Comparison of ENCODE assay signal across 10 mouse cellular contexts in the genomic region with DNA sequence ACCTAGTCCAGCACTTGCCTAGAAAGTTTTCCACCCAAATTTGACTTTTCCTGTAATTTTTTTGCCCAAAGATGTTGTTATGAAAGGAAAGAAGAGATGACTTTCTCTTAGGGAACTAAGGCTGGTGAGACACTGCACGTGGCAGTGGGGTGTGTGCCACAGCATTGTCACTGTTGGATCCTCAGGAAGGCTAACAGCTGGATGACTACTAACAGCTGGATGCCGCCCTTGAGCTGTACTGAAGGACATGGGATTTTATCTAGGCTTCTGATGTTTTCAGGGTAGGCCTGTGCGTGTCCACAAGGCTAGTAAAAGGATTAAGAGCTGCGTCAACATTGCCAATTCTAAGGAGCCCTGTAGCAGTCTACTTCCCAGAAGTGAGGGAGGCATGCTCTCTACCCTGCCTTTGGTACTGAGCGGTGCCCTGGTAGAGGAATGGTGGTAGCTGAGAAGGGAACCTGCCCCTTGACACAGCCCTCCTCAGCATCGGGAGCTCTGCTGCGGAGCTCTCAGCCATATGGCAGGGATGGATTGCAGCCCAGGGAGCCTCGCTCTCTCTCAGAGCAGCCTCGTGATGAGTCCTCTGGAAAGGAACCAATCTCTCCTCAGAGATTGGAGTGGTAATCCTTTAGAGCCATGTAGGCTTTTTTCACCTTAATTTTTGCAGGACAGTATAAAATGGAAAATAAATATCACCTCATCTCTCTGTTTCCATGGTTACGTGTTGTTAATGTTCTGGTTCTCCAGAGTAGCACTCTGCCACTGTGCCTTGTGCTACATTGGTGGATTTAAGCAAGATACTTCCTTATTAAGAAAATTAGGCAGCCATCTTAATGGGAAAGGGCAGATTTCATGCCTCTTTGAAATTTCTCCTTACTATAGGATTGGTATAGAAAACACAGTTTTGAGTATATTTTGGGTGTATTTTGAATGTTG. TPM values are rescaled to one million over a fixed set of nuclear protein-coding genes. Genes with fewer than 3 reads are reported as not detected.
DNase-seq lines count a peak whose midpoint lies in the region; ATAC-seq lines count a peak whose summit lies in the region.
"Had no signal": no experiment of that assay in that cellular context is flagged by ENCODE, and none has a peak within 500 bp of the region (broad histone marks: within the 10 kb centered on the region; RNA-seq: fewer than 3 reads in every experiment).

No protein-coding gene starts in this region.

- intact Hi-C loops in left cerebral cortex, postnatal 14 days (cut with DNase I), result no loop called here

- peak overlapping the region; percentile 26; the same call in 1 of the 2 replicates for H3K27ac ChIP-seq in stomach, embryonic 16.5 days (ENCODE audit: low read length)
- H3K27ac ChIP-seq: kidney, postnatal 0 days had no signal

- no peak for ATAC-seq in stomach, embryonic 16.5 days (ENCODE audit: insufficient read depth, low FRiP score)
- ATAC-seq in megakaryocyte, adult 5-6 weeks (ENCODE audit: poor library complexity, severe bottlenecking), result no peak

- H3K27me3 ChIP-seq in stomach, embryonic 16.5 days (ENCODE audit: control insufficient read depth, insufficient read depth, low read length), result no peaks in the 10 kb centered on the region

- H3K9me3 ChIP-seq in stomach, embryonic 16.5 days (replicated peaks; ENCODE audit: control insufficient read depth, low read length), result no peaks in the 10 kb centered on the region

- H3K4me1 ChIP-seq in stomach, embryonic 16.5 days (ENCODE audit: control insufficient read depth, insufficient read depth, low read length), result 0 out of 2 replicates have a peak, but pooled peaks cover 7% of the 10 kb centered on the region

- peaks cover 6% of the 10 kb centered on the region; the same call in 1 of the 2 replicates for H3K36me3 ChIP-seq in stomach, embryonic 16.5 days (ENCODE audit: control insufficient read depth, insufficient read depth, low read length)

- no peak overlapping the region; the same call in 1 of the 2 replicates for H3K9ac ChIP-seq in stomach, embryonic 16.5 days (ENCODE audit: low read length)

- 76% methylated on average over 10 of the region's 10 CpGs for WGBS in stomach, embryonic 16.5 days

- no peak overlapping the region for H3K4me2 ChIP-seq in stomach, embryonic 16.5 days (ENCODE audit: low read depth, low read length)

- peak; percentile 22 for DNase-seq in retina, adult 2 months (ENCODE audit: low read depth, low spot score)
- no peak for DNase-seq in retina, embryonic 14.5 days (ENCODE audit: low spot score)
- peak; percentile 93 for DNase-seq in cerebellum, adult 9-11 months
- peak; percentile 33 to 65 for DNase-seq in left cerebral cortex, postnatal 14 days (ENCODE audit: low spot score in 2 of 2)
- DNase-seq in ovary, postnatal 36 days (ENCODE audit: low spot score), result no peak
- DNase-seq in gastrocnemius, postnatal 25 days, result no peak

- H3K4me3 ChIP-seq in stomach, embryonic 16.5 days (replicated peaks; ENCODE audit: low read length), result no peak overlapping the region
- H3K4me3 ChIP-seq: erythroblast, embryonic 14.5 days had no signal

RNA-seq across cellular contexts. Expression of a gene that starts 7.9 kb away (rescaled TPM):
- total RNA-seq in left cerebral cortex, postnatal 14 days (2021), result 10 to 100 TPM; 86.8 to 96.7 TPM
- polyA plus RNA-seq in stomach, embryonic 16.5 days (2015; fragmentation: Nextera tagmentation; extraction: Ambion mirVana), result 102 and 110 TPM in 2 replicates
- 10 to 100 TPM; 31.1 to 34.2 TPM for total RNA-seq in gastrocnemius, postnatal 25 days (2021)
- 31.4 and 43.2 TPM in 2 replicates for total RNA-seq in megakaryocyte, adult 5-6 weeks (2015)
- total RNA-seq in megakaryocyte, adult 5-6 weeks (2017), result 242 and 307 TPM in 2 replicates

RNA-seq across cellular contexts. Expression of a gene that starts 48.5 kb away (rescaled TPM):
- 10 to 100 TPM; 13.5 to 15.1 TPM for total RNA-seq in left cerebral cortex, postnatal 14 days (2021)
- polyA plus RNA-seq in stomach, embryonic 16.5 days (2015; fragmentation: Nextera tagmentation; extraction: Ambion mirVana), result 11.0 and 14.5 TPM in 2 replicates
- 1 to 10 TPM; 5.0 to 6.6 TPM for total RNA-seq in gastrocnemius, postnatal 25 days (2021)
- total RNA-seq in megakaryocyte, adult 5-6 weeks (2015), result 14.0 and 17.2 TPM in 2 replicates
- total RNA-seq in megakaryocyte, adult 5-6 weeks (2017), result 8.9 and 11.5 TPM in 2 replicates

RNA-seq across cellular contexts. Expression of a gene that starts 53.6 kb away (rescaled TPM):
- total RNA-seq in left cerebral cortex, postnatal 14 days (2021), result 1 to 10 TPM; 3.1 to 3.7 TPM
- 2.7 and 3.1 TPM in 2 replicates for polyA plus RNA-seq in stomach, embryonic 16.5 days (2015; fragmentation: Nextera tagmentation; extraction: Ambion mirVana)
- 1 to 10 TPM in 1 of 2 experiments, under 1 TPM in 1; 0.67 to 1.0 TPM for total RNA-seq in gastrocnemius, postnatal 25 days (2021)
- total RNA-seq in megakaryocyte, adult 5-6 weeks (2015), result 1.7 and 2.1 TPM in 2 replicates
- 9.3 and 11.6 TPM in 2 replicates for total RNA-seq in megakaryocyte, adult 5-6 weeks (2017)

RNA-seq across cellular contexts. Expression of a gene that starts 53.7 kb away (rescaled TPM):
- total RNA-seq in left cerebral cortex, postnatal 14 days (2021), result 10 to 100 TPM; 46.8 to 58.6 TPM
- polyA plus RNA-seq in stomach, embryonic 16.5 days (2015; fragmentation: Nextera tagmentation; extraction: Ambion mirVana), result 55.5 and 63.7 TPM in 2 replicates
- 10 to 100 TPM; 18.1 to 21.0 TPM for total RNA-seq in gastrocnemius, postnatal 25 days (2021)
- 17.5 and 24.2 TPM in 2 replicates for total RNA-seq in megakaryocyte, adult 5-6 weeks (2015)
- total RNA-seq in megakaryocyte, adult 5-6 weeks (2017), result 28.1 and 31.8 TPM in 2 replicates

Comparison
In these comparisons a context has a peak if more than half of its experiments do, and no peak if none do; other contexts are left out.
1. DNase-seq: peak in retina, adult 2 months (single experiment), cerebellum, adult 9-11 months (single experiment) and left cerebral cortex, postnatal 14 days (2 of 2); none in retina, embryonic 14.5 days (single experiment), ovary, postnatal 36 days (single experiment) and gastrocnemius, postnatal 25 days (single experiment).